16 mouse cellular contexts compared by ENCODE assay signal in the genomic region with DNA sequence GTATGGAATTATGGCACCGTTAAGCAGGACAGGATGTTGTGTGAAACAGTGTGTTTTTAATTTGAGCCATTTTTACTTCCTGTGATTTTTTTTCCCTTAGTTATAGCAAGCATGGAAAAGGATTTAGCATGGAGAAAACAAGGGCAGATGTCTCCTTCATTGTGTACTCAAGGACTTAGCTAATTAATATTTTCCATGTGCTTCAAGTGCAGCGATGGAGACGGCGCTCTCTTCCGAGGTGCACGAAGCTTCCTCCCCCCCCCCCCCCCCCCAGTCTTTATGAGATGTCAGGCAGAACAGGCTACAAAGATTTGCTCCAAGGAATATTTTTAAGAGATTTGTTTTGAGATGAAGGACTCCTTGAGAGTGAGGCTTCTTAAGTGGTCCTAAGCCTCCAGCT.
DNase-seq lines count a peak whose midpoint lies in the region; ATAC-seq and TF ChIP-seq lines count a peak whose summit lies in the region.
"Had no signal": no experiment of that assay in that cellular context is flagged by ENCODE, and none has a peak within 500 bp of the region (broad histone marks: within the 10 kb centered on the region; RNA-seq: fewer than 3 reads in every experiment).

No protein-coding gene starts in this region.

- H3K9me3 ChIP-seq in forebrain, embryonic 13.5 days (replicated peaks), result no peaks in the 10 kb centered on the region
- no peaks in the 10 kb centered on the region; the same call in 1 of the 2 replicates for H3K9me3 ChIP-seq in forebrain, embryonic 11.5 days (ENCODE audit: control insufficient read depth, low read length)
- H3K9me3 ChIP-seq in forebrain, embryonic 16.5 days (ENCODE audit: control insufficient read depth, low read length), result no peaks in the 10 kb centered on the region
- no peaks in the 10 kb centered on the region; the same call in 1 of the 2 replicates for H3K9me3 ChIP-seq in stomach, embryonic 16.5 days (replicated peaks; ENCODE audit: control insufficient read depth, low read length)
- no peaks in the 10 kb centered on the region; the same call in 1 of the 2 replicates for H3K9me3 ChIP-seq in heart, embryonic 12.5 days (replicated peaks)
- H3K9me3 ChIP-seq: hindbrain, embryonic 15.5 days had no signal

- no peak overlapping the region for H3K9ac ChIP-seq in forebrain, embryonic 13.5 days
- H3K9ac ChIP-seq in forebrain, embryonic 11.5 days (ENCODE audit: low read length), result no peak overlapping the region
- no peak overlapping the region for H3K9ac ChIP-seq in forebrain, embryonic 16.5 days (replicated peaks; ENCODE audit: low read depth, low read length)
- H3K9ac ChIP-seq in stomach, embryonic 16.5 days (ENCODE audit: low read length), result no peak overlapping the region
- H3K9ac ChIP-seq in heart, embryonic 12.5 days, result no peak overlapping the region
- H3K9ac ChIP-seq: hindbrain, embryonic 15.5 days had no signal

- no peak overlapping the region for H3K4me3 ChIP-seq in forebrain, embryonic 13.5 days
- no peak overlapping the region for H3K4me3 ChIP-seq in forebrain, embryonic 11.5 days (ENCODE audit: low read depth, low read length)
- no peak overlapping the region for H3K4me3 ChIP-seq in forebrain, embryonic 16.5 days (replicated peaks; ENCODE audit: low read length)
- H3K4me3 ChIP-seq in stomach, embryonic 16.5 days (replicated peaks; ENCODE audit: low read length), result no peak overlapping the region
- H3K4me3 ChIP-seq in heart, embryonic 12.5 days, result no peak overlapping the region
- H3K4me3 ChIP-seq: heart, adult 2 months; hindbrain, embryonic 15.5 days had no signal

- no peak for TF ChIP-seq CTCF in brain, embryonic 14.5 days (IDR thresholded peaks at IDR 0.05; ENCODE audit: borderline replicate concordance, extremely low read depth, insufficient read depth, insufficient read length)

- H3K27me3 ChIP-seq in forebrain, embryonic 13.5 days, result no peaks in the 10 kb centered on the region
- no peaks in the 10 kb centered on the region for H3K27me3 ChIP-seq in forebrain, embryonic 11.5 days (ENCODE audit: control insufficient read depth, insufficient read depth, low read length)
- H3K27me3 ChIP-seq in forebrain, embryonic 16.5 days (replicated peaks; ENCODE audit: control insufficient read depth, insufficient read depth, low read length), result no peaks in the 10 kb centered on the region
- H3K27me3 ChIP-seq in stomach, embryonic 16.5 days (ENCODE audit: control insufficient read depth, insufficient read depth, low read length), result no peaks in the 10 kb centered on the region
- H3K27me3 ChIP-seq in heart, embryonic 12.5 days (replicated peaks), result no peaks in the 10 kb centered on the region
- H3K27me3 ChIP-seq: hindbrain, embryonic 15.5 days had no signal

- no peaks in the 10 kb centered on the region for H3K4me1 ChIP-seq in forebrain, embryonic 13.5 days
- H3K4me1 ChIP-seq in forebrain, embryonic 11.5 days (replicated peaks; ENCODE audit: control insufficient read depth, insufficient read depth, low read length), result no peaks in the 10 kb centered on the region
- 0 out of 2 replicates have a peak, but pooled peaks cover 4% of the 10 kb centered on the region for H3K4me1 ChIP-seq in forebrain, embryonic 16.5 days (replicated peaks; ENCODE audit: control insufficient read depth, insufficient read depth, low read length)
- H3K4me1 ChIP-seq in stomach, embryonic 16.5 days (ENCODE audit: control insufficient read depth, insufficient read depth, low read length), result 0 out of 2 replicates have a peak, but pooled peaks cover 4% of the 10 kb centered on the region
- H3K4me1 ChIP-seq in heart, embryonic 12.5 days (replicated peaks), result peaks cover 3% of the 10 kb centered on the region; the same call in 1 of the 2 replicates
- H3K4me1 ChIP-seq: hindbrain, embryonic 15.5 days had no signal

- H3K27ac ChIP-seq in forebrain, embryonic 13.5 days, result no peak overlapping the region
- H3K27ac ChIP-seq in forebrain, embryonic 11.5 days (ENCODE audit: low read depth, low read length), result no peak overlapping the region
- H3K27ac ChIP-seq in forebrain, embryonic 16.5 days (ENCODE audit: low read length), result no peak overlapping the region
- H3K27ac ChIP-seq in stomach, embryonic 16.5 days (ENCODE audit: low read length), result 0 out of 2 replicates have a peak overlapping the region, but pooled peaks have one; percentile 27
- H3K27ac ChIP-seq in heart, embryonic 12.5 days (ENCODE audit: poor library complexity, severe bottlenecking), result no peak overlapping the region
- H3K27ac ChIP-seq: heart, adult 2 months; hindbrain, embryonic 15.5 days had no signal

- peak; percentile 48 for ATAC-seq in forebrain, embryonic 13.5 days
- no peak for ATAC-seq in forebrain, embryonic 11.5 days (replicated peaks; ENCODE audit: low FRiP score)
- ATAC-seq in forebrain, embryonic 16.5 days, result peak; percentile 45
- no peak for ATAC-seq in stomach, embryonic 16.5 days (ENCODE audit: insufficient read depth, low FRiP score)
- ATAC-seq in heart, embryonic 12.5 days (ENCODE audit: insufficient number of reproducible peaks, low FRiP score), result no peak

- DNase-seq in forebrain, embryonic 11.5 days (ENCODE audit: low spot score), result no peak
- DNase-seq in brain, embryonic 14.5 days (ENCODE audit: low read depth), result peak; percentile 68
- no peak for DNase-seq in kidney, postnatal 36 days
- DNase-seq: adrenal gland, postnatal 10 days; cerebellum, adult 18-20 months; cerebellum, adult 9-11 months; cerebellum, postnatal 36 days; gastrocnemius, postnatal 10 days; heart, adult 2 months; kidney, adult 11 months had no signal

- no peak for TF ChIP-seq POLR2A in brain, embryonic 14.5 days (IDR thresholded peaks at IDR 0.05; ENCODE audit: borderline replicate concordance, extremely low read depth, insufficient read depth, insufficient read length, poor library complexity, severe bottlenecking)

- WGBS in forebrain, embryonic 13.5 days, result 57% methylated on average over 6 of the region's 6 CpGs
- 76% methylated on average over 6 of the region's 6 CpGs for WGBS in forebrain, embryonic 11.5 days
- 44% methylated on average over 6 of the region's 6 CpGs for WGBS in forebrain, embryonic 16.5 days
- WGBS in stomach, embryonic 16.5 days, result 45% methylated on average over 6 of the region's 6 CpGs
- WGBS in heart, embryonic 12.5 days, result 92% methylated on average over 6 of the region's 6 CpGs

- H3K4me2 ChIP-seq in forebrain, embryonic 13.5 days, result no peak overlapping the region
- no peak overlapping the region for H3K4me2 ChIP-seq in forebrain, embryonic 11.5 days (ENCODE audit: low read depth, low read length, severe bottlenecking)
- H3K4me2 ChIP-seq in forebrain, embryonic 16.5 days (ENCODE audit: low read length), result 0 out of 2 replicates have a peak overlapping the region, but pooled peaks have one; percentile 10
- peak overlapping the region; percentile 21; the same call in 1 of the 2 replicates for H3K4me2 ChIP-seq in stomach, embryonic 16.5 days (ENCODE audit: low read depth, low read length)
- H3K4me2 ChIP-seq in heart, embryonic 12.5 days, result no peak overlapping the region
- H3K4me2 ChIP-seq: heart, embryonic 11.5 days; hindbrain, embryonic 15.5 days had no signal

- H3K36me3 ChIP-seq in forebrain, embryonic 13.5 days (ENCODE audit: poor library complexity, severe bottlenecking), result no peaks in the 10 kb centered on the region
- no peaks in the 10 kb centered on the region for H3K36me3 ChIP-seq in forebrain, embryonic 11.5 days (ENCODE audit: control insufficient read depth, insufficient read depth, low read length)
- H3K36me3 ChIP-seq in forebrain, embryonic 16.5 days (ENCODE audit: control insufficient read depth, insufficient read depth), result no peaks in the 10 kb centered on the region
- H3K36me3 ChIP-seq in stomach, embryonic 16.5 days (ENCODE audit: control insufficient read depth, insufficient read depth, low read length), result no peaks in the 10 kb centered on the region
- no peaks in the 10 kb centered on the region for H3K36me3 ChIP-seq in heart, embryonic 12.5 days
- H3K36me3 ChIP-seq: hindbrain, embryonic 15.5 days had no signal

Comparison
In these comparisons a context has a peak if more than half of its experiments do, and no peak if none do; other contexts are left out.
1. ATAC-seq: peak in forebrain, embryonic 13.5 days (single experiment) and forebrain, embryonic 16.5 days (single experiment); none in forebrain, embryonic 11.5 days (single experiment), stomach, embryonic 16.5 days (single experiment) and heart, embryonic 12.5 days (single experiment).
2. H3K4me2 ChIP-seq: peak in forebrain, embryonic 16.5 days (single experiment) and stomach, embryonic 16.5 days (single experiment); none in forebrain, embryonic 13.5 days (single experiment), forebrain, embryonic 11.5 days (single experiment) and heart, embryonic 12.5 days (single experiment).